Comparison of ENCODE assay signal across 8 mouse cellular contexts in the genomic region with DNA sequence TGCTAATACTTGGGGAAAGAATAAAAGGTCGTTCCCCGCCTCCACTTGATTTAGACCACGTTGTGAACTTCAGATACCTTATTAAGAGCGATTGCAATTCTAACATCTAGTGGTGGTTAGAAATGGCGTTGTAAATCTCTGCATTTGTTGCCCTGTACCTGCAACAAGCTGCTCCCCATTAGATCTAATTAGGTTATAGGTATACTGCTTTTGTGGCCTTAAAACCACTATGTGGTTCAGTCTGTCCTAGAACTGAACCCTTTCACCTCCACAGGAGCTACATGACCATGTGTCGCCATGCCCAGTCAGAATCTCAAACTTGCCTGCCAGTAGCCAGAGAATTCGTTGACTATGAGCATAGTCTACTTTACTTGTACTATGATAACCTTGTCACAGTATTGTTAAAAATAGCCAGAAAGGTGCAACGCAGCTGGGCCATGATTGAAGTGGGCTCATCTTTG. TPM values are rescaled to one million over a fixed set of nuclear protein-coding genes. Genes with fewer than 3 reads are reported as not detected.
DNase-seq lines count a peak whose midpoint lies in the region; ATAC-seq and TF ChIP-seq lines count a peak whose summit lies in the region.

No protein-coding gene starts in this region.

- ATAC-seq in heart, embryonic 12.5 days (ENCODE audit: insufficient number of reproducible peaks, low FRiP score), result no peak
- no peak for ATAC-seq in liver, embryonic 15.5 days (ENCODE audit: insufficient read depth)

- peak overlapping the region; percentile 66 for H3K4me2 ChIP-seq in heart, embryonic 12.5 days
- H3K4me2 ChIP-seq in liver, embryonic 15.5 days, result peak overlapping the region; percentile 77

- H3K9me3 ChIP-seq in E14TG2a.4 (ENCODE audit: low read length), result no peaks in the 10 kb centered on the region
- no peaks in the 10 kb centered on the region for H3K9me3 ChIP-seq in heart, embryonic 12.5 days (replicated peaks)
- H3K9me3 ChIP-seq in liver, embryonic 15.5 days (replicated peaks), result no peaks in the 10 kb centered on the region

- TF ChIP-seq POLR2A in cerebellum, adult 2 months (IDR thresholded peaks at IDR 0.05; ENCODE audit: borderline replicate concordance, insufficient read depth, low read length), result no peak

- WGBS in cerebellum, adult 2 months, result 12% methylated on average over 8 of the region's 8 CpGs
- WGBS in heart, embryonic 12.5 days, result 18% methylated on average over 8 of the region's 8 CpGs
- 28% methylated on average over 8 of the region's 8 CpGs for WGBS in liver, embryonic 15.5 days (ENCODE audit: insufficient replicate concordance)

- peaks cover 27% of the 10 kb centered on the region for H3K36me3 ChIP-seq in E14TG2a.4 (ENCODE audit: insufficient read depth, low read length)
- H3K36me3 ChIP-seq in heart, embryonic 12.5 days, result peaks cover 8% of the 10 kb centered on the region
- peaks cover 11% of the 10 kb centered on the region for H3K36me3 ChIP-seq in liver, embryonic 15.5 days (replicated peaks)

- TF ChIP-seq CTCF in cerebellum, adult 2 months (IDR thresholded peaks at IDR 0.05; ENCODE audit: borderline replicate concordance, insufficient read depth, low read depth, low read length), result no peak
- no peak for TF ChIP-seq CTCF in E14TG2a.4 (conservative IDR thresholded peaks at IDR 0.05; ENCODE audit: low read length)

- intact Hi-C loops in left cerebral cortex, postnatal 36 days (cut with DNase I), result loop anchor here (1.0 to 5.0 kb wide), 4 partner anchors 41 to 281 kb away; no protein-coding TSS in a partner anchor

- peak overlapping the region; percentile 94 for H3K9ac ChIP-seq in heart, embryonic 12.5 days
- H3K9ac ChIP-seq in liver, embryonic 15.5 days, result peak overlapping the region; percentile 94

- peak overlapping the region; percentile 91 for H3K4me3 ChIP-seq in cerebellum, adult 2 months (replicated peaks; ENCODE audit: insufficient read depth, low read depth, low read length)
- H3K4me3 ChIP-seq in E14TG2a.4 (replicated peaks; ENCODE audit: low read length), result peak overlapping the region; percentile 94
- peak overlapping the region; percentile 97 for H3K4me3 ChIP-seq in heart, embryonic 12.5 days
- peak overlapping the region; percentile 95 for H3K4me3 ChIP-seq in liver, embryonic 15.5 days (replicated peaks)

- peak overlapping the region; percentile 100 for H3K27ac ChIP-seq in cerebellum, adult 2 months (ENCODE audit: insufficient read depth, low read length)
- H3K27ac ChIP-seq in heart, embryonic 12.5 days (ENCODE audit: poor library complexity, severe bottlenecking), result peak overlapping the region; percentile 98
- peak overlapping the region; percentile 86 for H3K27ac ChIP-seq in liver, embryonic 15.5 days (replicated peaks)

- H3K27me3 ChIP-seq in cerebellum, adult 2 months (ENCODE audit: control insufficient read depth, insufficient read depth, low read length), result no peaks in the 10 kb centered on the region
- H3K27me3 ChIP-seq in E14TG2a.4 (ENCODE audit: insufficient read depth, low read length), result no peaks in the 10 kb centered on the region
- no peaks in the 10 kb centered on the region for H3K27me3 ChIP-seq in heart, embryonic 12.5 days (replicated peaks)
- H3K27me3 ChIP-seq in liver, embryonic 15.5 days, result no peaks in the 10 kb centered on the region

- H3K4me1 ChIP-seq in cerebellum, adult 2 months (ENCODE audit: control insufficient read depth, insufficient read depth, low read length), result peaks cover 5% of the 10 kb centered on the region
- H3K4me1 ChIP-seq in E14TG2a.4 (replicated peaks; ENCODE audit: low read depth, low read length), result peaks cover 77% of the 10 kb centered on the region
- H3K4me1 ChIP-seq in heart, embryonic 12.5 days (replicated peaks), result peaks cover 23% of the 10 kb centered on the region
- H3K4me1 ChIP-seq in liver, embryonic 15.5 days (replicated peaks), result peaks cover 35% of the 10 kb centered on the region

- peak in 1 of 2 experiments; percentile 40 for DNase-seq in cerebellum, adult 2 months
- DNase-seq in cerebellum, postnatal 4 days (ENCODE audit: low spot score in 2 of 2), result no peak
- no peak for DNase-seq in thymus, adult 18-20 months
- DNase-seq in left cerebral cortex, postnatal 36 days (ENCODE audit: low spot score in 2 of 2), result no peak
- no peak for DNase-seq in lung, postnatal 36 days

RNA-seq across cellular contexts. Expression of gene Zfp706, which starts 0.4 kb away (rescaled TPM):
- 120 and 125 TPM in 2 replicates for polyA plus RNA-seq in cerebellum, adult 2 months (2012; rRNA removed)
- 459 and 491 TPM in 2 replicates for polyA plus RNA-seq in heart, embryonic 12.5 days (2016; fragmentation: Nextera tagmentation; extraction: Ambion mirVana)
- polyA plus RNA-seq in liver, embryonic 15.5 days (2015; fragmentation: Nextera tagmentation; extraction: Ambion mirVana), result 157 and 182 TPM in 2 replicates
- 100 to 1,000 TPM; 222 TPM for total RNA-seq in left cerebral cortex, postnatal 36 days (2021)
